Mouse (Mus musculus): ENCODE results near the gene Ttc3. TPM values are rescaled to one million over a fixed set of nuclear protein-coding genes. Genes with fewer than 3 reads are reported as not detected.
"Not testable (repeated sequence)": the region's sequence is repeated elsewhere in the genome, so short reads cannot be mapped to it uniquely, and the experiment has no call there.

Gene Ttc3
- polyA plus RNA-seq, 1 experiment = 20.3 TPM

DNA sequence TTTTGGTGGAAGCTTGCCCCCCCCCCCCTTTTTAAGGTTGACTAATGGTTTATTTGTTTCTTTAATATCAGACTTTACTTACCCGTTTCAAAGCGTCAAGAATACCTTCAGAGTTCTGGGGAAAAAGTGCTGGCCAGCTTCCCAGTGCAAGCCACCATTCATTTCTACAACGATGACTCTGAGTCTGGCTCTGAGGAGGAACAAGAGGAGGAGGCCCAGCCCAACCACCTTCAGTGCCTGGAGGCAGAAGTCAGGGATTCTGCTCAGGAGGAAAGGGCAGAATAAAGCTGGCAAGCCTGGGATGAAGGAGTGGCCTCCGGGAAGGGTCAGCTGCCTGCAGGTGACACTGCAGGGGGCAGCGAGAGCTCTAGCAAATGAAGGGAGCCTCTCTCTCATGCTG lies 34.8 kb upstream of the Ttc3 start:
- Histone ChIP-seq H3K4me3 (ENCODE audit: insufficient read depth, low read length) (no peak overlapping the region), H3K27ac (ENCODE audit: insufficient read depth, low read depth, low read length) (no peak overlapping the region), H3K4me1 (ENCODE audit: control insufficient read depth, insufficient read depth, low read length) (no peaks in the 10 kb centered on the region)
- no peak for TF ChIP-seq CTCF (IDR thresholded peaks at IDR 0.05; ENCODE audit: low read depth, low read length)
- no peak for TF ChIP-seq POLR2A (IDR thresholded peaks at IDR 0.05; ENCODE audit: borderline replicate concordance, low read depth, low read length)

DNA sequence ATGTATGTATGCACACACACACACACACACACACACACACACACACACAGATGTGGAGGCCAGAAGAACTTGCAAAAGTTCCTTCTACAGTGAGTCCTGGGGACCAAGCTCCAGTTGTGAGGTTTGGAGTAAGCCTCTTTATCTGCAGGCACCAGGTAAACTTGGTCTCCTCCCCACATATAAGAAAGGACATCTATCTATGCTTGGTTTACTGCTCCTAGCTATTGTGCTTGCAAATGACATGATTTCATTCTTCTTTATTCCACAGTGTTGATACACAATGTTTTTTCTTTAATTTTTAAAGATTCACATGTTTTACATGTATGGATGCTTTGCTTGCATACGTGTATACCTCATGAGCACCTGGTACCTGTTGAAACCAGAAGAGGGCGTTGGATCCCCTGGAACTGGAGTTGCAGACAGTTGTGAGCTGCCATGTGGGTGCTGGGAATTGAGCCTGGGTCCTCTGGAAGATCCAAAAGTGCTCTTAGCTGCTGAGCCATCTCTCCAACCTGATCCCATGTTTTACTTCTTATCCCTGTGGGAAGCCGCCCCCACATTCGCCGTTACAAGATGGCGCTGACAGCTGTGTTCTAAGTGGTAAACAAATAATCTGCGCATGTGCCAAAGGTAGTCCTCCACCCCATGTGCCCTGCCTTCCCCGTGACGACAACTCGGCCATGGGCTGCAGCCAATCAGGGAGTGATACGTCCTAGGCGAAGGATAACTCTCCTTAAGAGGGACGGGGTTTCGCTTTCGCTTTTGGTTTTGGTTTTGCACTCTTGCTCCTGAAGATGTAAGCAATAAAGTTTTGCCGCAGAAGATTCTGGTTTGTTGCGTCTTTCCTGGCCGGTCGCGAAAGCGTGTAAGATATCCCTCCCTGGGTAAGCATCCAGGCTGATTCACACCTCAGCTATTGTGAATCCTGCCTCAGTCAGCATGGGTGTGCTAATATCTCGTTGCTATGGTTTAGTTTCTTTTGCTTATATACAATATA lies 31.0 kb upstream of the Ttc3 start:
- not testable (repeated sequence) for H3K4me1 ChIP-seq (ENCODE audit: control insufficient read depth, insufficient read depth, low read length); H3K4me3 ChIP-seq (ENCODE audit: insufficient read depth, low read length); H3K27ac ChIP-seq (ENCODE audit: insufficient read depth, low read depth, low read length)

GRCm38 (mm10) chr16:94345733-94346132 lies 24.7 kb upstream of the Ttc3 start:
- Histone ChIP-seq H3K4me3 (ENCODE audit: insufficient read depth, low read length) (no peak overlapping the region), H3K4me1 (ENCODE audit: control insufficient read depth, insufficient read depth, low read length) (no peaks in the 10 kb centered on the region), H3K27ac (ENCODE audit: insufficient read depth, low read depth, low read length) (no peak overlapping the region)
- TF ChIP-seq CTCF (IDR thresholded peaks at IDR 0.05; ENCODE audit: low read depth, low read length) (no peak), POLR2A (IDR thresholded peaks at IDR 0.05; ENCODE audit: borderline replicate concordance, low read depth, low read length) (no peak)

- TF ChIP-seq CTCF (IDR thresholded peaks at IDR 0.05; ENCODE audit: low read depth, low read length) = no peak
- no peak for TF ChIP-seq POLR2A (IDR thresholded peaks at IDR 0.05; ENCODE audit: borderline replicate concordance, low read depth, low read length)
- no peak overlapping the region for H3K27ac ChIP-seq (ENCODE audit: insufficient read depth, low read depth, low read length)
- H3K4me1 ChIP-seq (ENCODE audit: control insufficient read depth, insufficient read depth, low read length) = no peaks in the 10 kb centered on the region
- H3K4me3 ChIP-seq (ENCODE audit: insufficient read depth, low read length) = no peak overlapping the region
Measured at GRCm38 (mm10) chr16:94347080-94347731, 23.2 kb upstream of the Ttc3 start.

GRCm38 (mm10) chr16:94348779-94349178 lies 21.6 kb upstream of the Ttc3 start:
- TF ChIP-seq CTCF (IDR thresholded peaks at IDR 0.05; ENCODE audit: low read depth, low read length) = no peak
- TF ChIP-seq POLR2A (IDR thresholded peaks at IDR 0.05; ENCODE audit: borderline replicate concordance, low read depth, low read length) = no peak
- Histone ChIP-seq H3K4me3 (ENCODE audit: insufficient read depth, low read length) (no peak overlapping the region), H3K4me1 (ENCODE audit: control insufficient read depth, insufficient read depth, low read length) (no peaks in the 10 kb centered on the region), H3K27ac (ENCODE audit: insufficient read depth, low read depth, low read length) (no peak overlapping the region)

DNA sequence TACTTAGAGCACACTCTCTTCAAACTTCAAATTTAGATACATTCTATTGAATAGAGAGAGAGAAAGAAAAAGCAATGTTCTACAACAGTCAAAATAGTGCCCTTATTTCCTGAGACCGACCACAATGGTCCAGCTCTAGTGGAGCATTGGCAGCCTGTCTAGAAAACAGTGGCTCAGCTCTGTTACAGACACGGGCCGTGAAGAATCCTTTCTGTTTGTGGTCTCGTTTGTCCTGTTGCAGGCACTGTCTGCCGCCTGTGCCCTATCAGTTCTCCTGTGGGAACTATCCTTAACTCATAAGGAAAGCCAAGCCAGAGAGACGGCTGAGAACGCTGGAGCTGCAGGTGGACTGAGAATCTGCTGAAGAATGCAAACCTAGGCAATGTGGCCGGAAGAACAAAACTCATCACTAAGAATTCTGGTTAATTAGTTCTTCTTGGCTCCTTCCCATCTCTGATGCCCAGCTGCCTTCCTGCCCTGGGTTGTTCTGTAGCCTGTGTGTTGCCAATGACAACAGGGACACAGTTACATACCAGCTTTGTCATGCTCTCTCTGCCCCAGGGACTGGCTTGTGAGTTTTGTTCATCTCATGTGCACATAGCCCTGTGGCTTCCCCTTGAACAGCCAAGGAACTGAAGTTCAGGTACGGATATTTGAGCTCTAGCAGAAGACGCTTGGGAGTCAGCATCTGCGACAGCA lies 20.7 kb upstream of the Ttc3 start:
- H3K4me3 ChIP-seq (ENCODE audit: insufficient read depth, low read length) = no peak overlapping the region
- TF ChIP-seq CTCF (IDR thresholded peaks at IDR 0.05; ENCODE audit: low read depth, low read length) = no peak
- no peak for TF ChIP-seq POLR2A (IDR thresholded peaks at IDR 0.05; ENCODE audit: borderline replicate concordance, low read depth, low read length)

DNA sequence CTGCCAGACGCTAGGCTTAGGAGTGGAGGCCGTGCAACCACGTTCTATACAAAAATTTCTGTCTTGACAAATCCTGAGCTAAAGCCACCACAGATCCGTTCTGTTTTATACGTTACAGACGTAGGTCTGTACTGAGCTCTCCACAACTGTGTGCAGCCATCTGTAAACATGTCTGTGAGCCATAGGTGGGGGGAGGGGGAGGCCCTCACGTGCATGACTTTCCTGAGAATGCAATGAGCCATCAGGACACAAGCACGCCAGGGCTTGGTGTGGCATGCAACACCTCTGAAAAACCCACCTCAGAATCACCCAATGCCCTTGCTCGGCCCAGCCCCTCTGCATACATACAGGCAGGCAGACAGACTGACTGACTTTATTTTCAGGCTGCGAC lies 20.1 kb upstream of the Ttc3 start:
- no peak overlapping the region for H3K27ac ChIP-seq (ENCODE audit: insufficient read depth, low read depth, low read length)
- H3K4me1 ChIP-seq (ENCODE audit: control insufficient read depth, insufficient read depth, low read length) = no peaks in the 10 kb centered on the region
- no peak for TF ChIP-seq POLR2A (IDR thresholded peaks at IDR 0.05; ENCODE audit: borderline replicate concordance, low read depth, low read length)
- no peak for TF ChIP-seq CTCF (IDR thresholded peaks at IDR 0.05; ENCODE audit: low read depth, low read length)

More for the DNA sequence above, 20.7 kb upstream of the Ttc3 start:
- Histone ChIP-seq H3K4me1 (ENCODE audit: control insufficient read depth, insufficient read depth, low read length) (no peaks in the 10 kb centered on the region), H3K27ac (ENCODE audit: insufficient read depth, low read depth, low read length) (no peak overlapping the region)

DNA sequence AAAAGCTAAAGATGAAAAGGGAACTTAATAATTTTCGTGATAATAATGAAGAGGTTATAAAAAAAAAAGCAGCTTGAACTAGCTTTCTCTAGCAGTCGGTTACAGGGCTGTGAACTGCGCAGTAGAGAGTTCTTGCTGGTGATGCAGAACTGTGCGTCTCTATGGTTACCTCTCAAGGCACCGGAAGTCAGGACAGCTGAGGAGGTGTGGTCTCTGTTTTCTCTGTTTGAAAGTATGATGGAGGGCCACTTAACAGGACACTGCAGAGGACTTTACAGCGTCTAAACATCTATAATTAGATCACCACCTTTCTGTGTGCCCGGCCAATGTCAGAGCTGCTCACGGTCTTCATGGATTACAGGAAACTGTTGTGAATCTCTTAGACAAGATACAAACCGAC lies 16.0 kb upstream of the Ttc3 start:
- Histone ChIP-seq H3K4me1 (ENCODE audit: control insufficient read depth, insufficient read depth, low read length) (no peaks in the 10 kb centered on the region), H3K4me3 (ENCODE audit: insufficient read depth, low read length) (no peak overlapping the region), H3K27ac (ENCODE audit: insufficient read depth, low read depth, low read length) (no peak overlapping the region)
- no peak for TF ChIP-seq POLR2A (IDR thresholded peaks at IDR 0.05; ENCODE audit: borderline replicate concordance, low read depth, low read length)
- TF ChIP-seq CTCF (IDR thresholded peaks at IDR 0.05; ENCODE audit: low read depth, low read length) = no peak

More for the DNA sequence above, 20.1 kb upstream of the Ttc3 start:
- no peak overlapping the region for H3K4me3 ChIP-seq (ENCODE audit: insufficient read depth, low read length)

DNA sequence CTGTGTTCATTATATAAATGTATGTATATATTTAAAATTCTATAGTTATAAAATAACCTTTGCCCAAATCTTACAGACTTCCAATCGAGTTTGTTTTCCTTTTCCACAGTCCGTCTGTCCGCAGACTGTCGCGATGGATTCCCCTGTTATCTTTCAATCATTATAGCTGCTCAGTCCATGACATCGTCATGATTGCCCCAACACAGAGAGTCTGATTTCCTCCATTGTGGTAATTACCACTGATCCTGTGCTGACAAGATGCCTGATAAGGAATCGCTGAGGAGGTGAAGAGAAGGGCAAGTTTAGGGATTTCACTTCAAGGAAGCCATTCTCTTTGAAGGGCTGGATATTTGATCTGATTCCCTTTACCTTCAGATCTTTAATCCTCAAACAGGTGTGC lies 14.4 kb upstream of the Ttc3 start:
- Histone ChIP-seq H3K4me3 (ENCODE audit: insufficient read depth, low read length) (no peak overlapping the region), H3K27ac (ENCODE audit: insufficient read depth, low read depth, low read length) (no peak overlapping the region), H3K4me1 (ENCODE audit: control insufficient read depth, insufficient read depth, low read length) (peaks cover 5% of the 10 kb centered on the region)
- no peak for TF ChIP-seq CTCF (IDR thresholded peaks at IDR 0.05; ENCODE audit: low read depth, low read length)
- TF ChIP-seq POLR2A (IDR thresholded peaks at IDR 0.05; ENCODE audit: borderline replicate concordance, low read depth, low read length) = no peak

Measured in bone marrow macrophage, adult 2 months (primary cell).